Mouse (Mus musculus): ENCODE results near the gene Gm17545.
"Not testable (repeated sequence)": the region's sequence is repeated elsewhere in the genome, so short reads cannot be mapped to it uniquely, and the experiment has no call there.

Gm17545 gene

DNA sequence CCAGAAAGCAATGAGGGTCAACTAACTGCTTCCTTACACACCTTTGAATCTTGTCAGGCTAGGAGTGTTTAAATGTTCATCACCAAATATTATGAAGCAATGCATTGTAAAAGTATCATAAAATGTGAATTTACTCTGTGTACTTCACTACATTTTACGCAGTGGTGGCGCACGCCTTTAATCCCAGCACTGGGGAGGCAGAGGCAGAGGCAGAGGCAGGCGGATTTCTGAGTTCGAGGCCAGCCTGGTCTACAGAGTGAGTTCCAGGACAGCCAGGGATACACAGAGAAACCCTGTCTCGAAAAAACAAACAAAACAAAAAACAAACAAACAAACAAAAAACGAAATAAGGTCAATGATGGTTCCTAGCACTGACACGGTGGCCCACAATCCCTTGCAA is at the start of gene Gm17545:
Gene Gm17545, plus strand, starts transcription at position 301 of the 400 bp plus-strand sequence.
- DNase-seq (ENCODE audit: low spot score) = not testable (repeated sequence)

GRCm38 (mm10) chr9:22405414-22405813 is 48.7 kb upstream of the Gm17545 start:
- DNase-seq (ENCODE audit: low spot score) = no peak

GRCm38 (mm10) chr9:22407633-22408032 is 46.5 kb upstream of the Gm17545 start:
- DNase-seq (ENCODE audit: low spot score) = not testable (repeated sequence)

DNA sequence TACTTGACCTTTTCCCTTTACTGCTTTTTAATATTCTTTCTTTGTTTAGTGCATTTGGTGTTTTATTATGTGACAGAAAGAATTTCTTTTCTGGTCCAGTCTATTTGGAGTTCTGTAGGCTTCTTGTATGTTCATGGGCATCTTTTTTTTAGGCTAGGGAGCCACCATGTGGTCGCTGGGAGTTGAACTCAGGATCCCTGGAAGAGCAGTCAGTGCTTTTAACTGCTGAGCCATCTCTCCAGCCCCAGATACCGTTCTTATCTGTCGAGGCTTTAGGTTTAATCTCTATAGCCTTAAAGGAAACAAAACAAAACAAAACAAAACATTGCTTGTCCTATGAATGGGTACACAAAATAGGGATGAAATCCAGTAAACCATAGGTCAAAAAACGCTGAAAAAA is 45.7 kb upstream of the Gm17545 start:
- DNase-seq (ENCODE audit: low spot score) = not testable (repeated sequence)

- DNase-seq (ENCODE audit: low spot score) = no peak
These were observed 44.6 kb upstream of the Gm17545 start for GRCm38 (mm10) chr9:22409501-22409900.

- peak; percentile 97 for DNase-seq (ENCODE audit: low spot score)
These were observed 42.9 kb upstream of the Gm17545 start, which contains the start of gene 9530077C05Rik for GRCm38 (mm10) chr9:22411002-22411857. 9530077C05Rik (plus strand) TSS chr9:22411513.

DNA sequence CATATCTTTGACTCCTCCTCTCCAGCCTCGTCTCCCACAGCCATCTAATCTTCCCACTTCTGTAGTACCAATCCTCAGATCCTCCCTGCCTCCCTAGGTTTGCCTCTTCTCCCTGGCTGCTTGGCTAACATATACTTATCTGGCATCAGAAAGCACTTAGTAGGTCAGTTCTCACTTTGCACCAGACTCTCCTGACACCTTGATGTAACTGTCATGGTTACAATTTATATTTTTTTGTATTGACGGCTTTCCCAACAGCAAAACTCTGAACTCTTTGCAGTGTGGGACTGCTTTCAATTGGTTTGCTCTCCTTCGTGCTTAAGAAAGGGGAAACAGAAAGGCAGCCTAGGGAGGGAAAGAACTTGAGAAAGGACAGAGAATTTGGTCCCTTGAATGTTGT is 37.9 kb upstream of the Gm17545 start:
- DNase-seq (ENCODE audit: low spot score) = no peak

- DNase-seq (ENCODE audit: low spot score) = no peak
These were observed 36.5 kb upstream of the Gm17545 start for GRCm38 (mm10) chr9:22417547-22417946.

DNA sequence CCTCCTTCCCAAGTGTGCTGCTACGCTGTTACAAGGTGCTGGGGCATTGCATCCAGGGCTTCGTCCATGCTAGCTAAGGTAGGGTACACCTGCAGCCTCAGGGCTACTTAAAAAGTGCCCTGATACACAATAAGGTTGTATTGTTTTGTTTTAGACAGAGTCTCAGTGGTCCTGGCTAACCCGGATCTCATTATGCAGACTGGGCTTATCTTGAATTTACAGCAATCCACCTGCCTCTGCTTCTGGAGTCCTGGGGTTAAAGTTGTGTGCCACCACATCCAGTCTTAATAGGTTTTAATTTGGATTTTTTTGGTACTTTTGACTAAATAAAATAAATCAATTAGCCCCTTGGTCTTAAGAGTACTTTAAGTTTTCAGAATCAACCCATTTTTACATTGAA is 34.2 kb upstream of the Gm17545 start:
- no peak for DNase-seq (ENCODE audit: low spot score)

DNA sequence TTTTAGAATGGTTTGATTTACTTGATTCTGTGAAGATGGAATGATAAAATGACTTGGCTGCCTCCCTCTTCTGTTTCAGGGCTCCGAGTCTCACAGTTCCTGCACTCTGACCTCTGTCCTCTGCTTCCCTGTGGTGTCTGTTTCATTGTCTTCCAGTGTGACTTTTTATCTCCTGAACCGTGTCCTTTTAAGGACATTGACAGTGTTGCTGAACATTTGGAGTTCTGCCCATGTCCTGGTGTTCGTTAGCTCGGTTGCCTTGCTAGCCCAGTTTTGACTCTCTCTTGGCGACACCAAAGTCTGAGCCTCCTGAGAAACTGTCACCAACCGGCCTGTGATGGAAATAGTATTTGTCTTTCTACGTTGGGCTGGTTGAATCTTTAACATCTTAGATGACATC is 33.6 kb upstream of the Gm17545 start:
- DNase-seq (ENCODE audit: low spot score) = no peak

DNA sequence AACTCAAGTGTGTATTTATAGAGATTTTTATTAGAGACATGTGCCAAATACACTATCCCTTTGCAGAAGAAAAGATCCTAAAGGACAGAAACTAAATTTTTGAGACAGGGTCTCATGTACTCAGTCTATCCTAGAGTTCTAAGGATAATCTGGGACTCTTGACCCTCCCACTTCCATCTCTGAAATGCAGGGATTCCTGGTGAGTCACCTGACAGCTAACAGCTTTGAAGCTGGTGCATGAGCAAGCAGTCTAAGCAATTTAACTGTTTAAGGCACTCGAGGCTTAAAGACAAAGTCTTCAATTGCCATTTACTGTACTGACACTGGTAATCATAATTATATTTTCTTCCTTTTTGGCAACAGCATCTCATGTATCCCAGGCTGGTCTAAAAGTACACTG is 31.5 kb upstream of the Gm17545 start:
- DNase-seq (ENCODE audit: low spot score) = no peak

DNA sequence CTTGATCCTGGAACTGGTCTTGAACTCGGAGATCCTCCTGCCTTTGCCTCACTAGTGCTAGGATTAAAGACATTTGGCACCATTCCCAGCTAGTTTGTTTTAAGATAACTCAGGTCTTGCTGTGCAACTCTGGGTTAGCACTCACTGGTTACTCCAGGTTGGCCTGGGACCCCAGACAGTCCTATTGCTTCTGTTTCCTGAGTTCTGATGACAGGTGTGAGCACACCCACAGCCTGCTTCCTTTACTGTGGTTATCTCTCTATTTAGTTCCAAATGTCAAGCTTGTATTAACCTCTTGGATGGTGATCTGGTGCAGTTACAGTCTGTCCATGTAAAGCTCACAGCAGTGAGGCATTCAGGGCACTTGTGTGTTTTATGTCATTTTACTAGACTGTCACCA is 30.6 kb upstream of the Gm17545 start:
- DNase-seq (ENCODE audit: low spot score) = no peak

GRCm38 (mm10) chr9:22424196-22424595 is 29.9 kb upstream of the Gm17545 start:
- no peak for DNase-seq (ENCODE audit: low spot score)

DNA sequence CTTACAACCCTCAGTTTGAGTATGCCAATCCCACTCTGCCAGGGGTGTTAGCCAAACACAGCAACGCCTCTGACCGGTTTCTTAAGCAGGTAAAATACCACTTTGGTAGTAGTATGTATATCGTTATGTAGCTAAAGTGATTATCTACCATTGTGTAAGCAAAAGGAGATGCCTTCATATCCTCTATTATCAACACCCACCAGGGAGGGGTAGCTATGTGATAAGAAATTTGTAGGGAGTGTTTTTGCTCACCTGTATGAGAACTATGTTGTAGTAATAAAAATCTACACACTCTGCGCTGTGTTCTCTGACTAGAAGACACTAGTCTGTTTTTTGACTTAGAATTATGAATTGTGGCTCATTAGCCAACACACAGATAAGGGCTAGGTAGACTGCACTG is 29.4 kb upstream of the Gm17545 start:
- DNase-seq (ENCODE audit: low spot score) = no peak

GRCm38 (mm10) chr9:22428028-22428665 is 25.9 kb upstream of the Gm17545 start:
- no peak for DNase-seq (ENCODE audit: low spot score)

- no peak for DNase-seq (ENCODE audit: low spot score)
These were observed 25.3 kb upstream of the Gm17545 start for GRCm38 (mm10) chr9:22428666-22429410.

GRCm38 (mm10) chr9:22429533-22430241 is 24.4 kb upstream of the Gm17545 start:
- DNase-seq (ENCODE audit: low spot score) = no peak

- no peak for DNase-seq (ENCODE audit: low spot score)
These were observed 23.7 kb upstream of the Gm17545 start for GRCm38 (mm10) chr9:22430315-22430840.

DNA sequence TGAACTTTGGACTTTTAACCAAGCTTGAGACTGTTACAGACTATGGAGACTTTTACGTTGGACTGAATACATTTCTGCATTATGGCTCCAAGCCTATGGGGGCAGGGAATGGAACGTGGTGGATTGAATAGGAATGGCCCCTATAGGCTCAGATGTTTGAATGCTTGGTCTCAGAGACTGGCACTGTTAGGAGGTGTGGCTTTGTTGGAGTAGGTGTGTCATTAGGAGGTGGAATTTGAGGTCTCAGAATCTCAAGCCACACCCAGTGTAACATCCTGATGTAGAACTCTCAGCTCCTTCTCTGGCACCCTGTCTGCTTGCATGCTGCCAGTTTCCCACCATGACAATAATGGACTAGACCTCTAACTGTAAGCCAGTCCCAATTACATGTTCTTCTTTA is 20.9 kb upstream of the Gm17545 start:
- no peak for DNase-seq (ENCODE audit: low spot score)

- no peak for DNase-seq (ENCODE audit: low spot score)
These were observed 20.0 kb upstream of the Gm17545 start for GRCm38 (mm10) chr9:22434101-22434500.

DNA sequence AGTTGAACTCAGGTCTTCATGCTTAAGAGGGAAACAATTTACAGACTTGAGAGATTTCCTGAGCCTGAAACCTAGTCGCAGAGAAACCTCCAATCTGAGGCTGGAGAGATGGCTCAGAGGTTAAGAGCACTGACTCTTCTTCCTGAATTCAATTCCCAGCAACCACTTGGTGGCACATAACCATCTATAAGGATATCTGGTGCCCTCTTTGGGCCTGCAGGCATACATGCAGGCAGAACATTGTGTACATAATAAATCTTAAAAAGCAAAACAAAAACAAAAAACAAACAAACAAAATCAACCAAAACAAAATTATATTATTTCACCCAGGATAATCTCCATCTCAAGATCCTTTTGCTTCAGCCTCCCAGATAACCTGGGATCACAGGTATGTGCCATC is 15.3 kb upstream of the Gm17545 start:
- DNase-seq (ENCODE audit: low spot score) = no peak

DNA sequence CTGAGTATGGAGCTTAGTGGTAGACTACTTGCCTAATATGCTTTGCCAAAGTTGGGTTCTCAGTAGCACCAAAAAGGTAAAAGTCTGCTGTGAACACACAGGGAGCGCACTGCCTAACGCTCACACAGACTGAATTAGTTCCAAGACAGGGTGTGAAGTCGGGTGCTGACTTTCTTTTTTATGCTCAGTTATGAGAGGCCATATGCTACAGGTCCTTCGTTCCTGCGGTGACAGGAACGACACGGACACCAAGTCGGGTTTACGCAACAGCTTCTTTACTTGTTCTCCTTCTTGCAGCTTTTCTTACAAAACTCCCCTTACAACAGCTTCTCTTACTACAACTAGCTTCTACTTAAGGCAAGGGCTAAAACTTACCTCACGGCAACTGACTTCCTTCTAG is 10.9 kb upstream of the Gm17545 start:
- no peak for DNase-seq (ENCODE audit: low spot score)
